ENCODE assay signal across 8 mouse cellular contexts in the genomic region with DNA sequence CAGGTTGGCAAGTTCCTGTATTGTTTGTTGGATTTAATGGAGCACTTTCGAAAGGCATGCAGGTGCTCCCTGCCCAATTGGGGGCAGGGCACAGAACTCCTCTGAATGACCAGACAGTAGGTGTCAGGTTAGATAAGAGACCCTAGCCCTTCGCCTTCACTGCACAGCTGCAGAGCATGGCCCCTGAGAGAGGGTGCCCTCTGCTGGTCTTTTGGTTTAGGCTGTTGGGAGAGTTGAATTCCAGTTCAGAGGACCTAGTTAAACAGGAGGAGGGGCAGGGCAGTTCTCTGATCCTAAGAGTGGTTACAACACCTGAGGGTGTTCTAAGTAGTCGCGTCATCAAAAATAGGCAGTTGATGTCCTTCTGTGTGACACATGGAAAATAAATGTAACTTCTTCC. TPM values are rescaled to one million over a fixed set of nuclear protein-coding genes. Genes with fewer than 3 reads are reported as not detected.
DNase-seq lines count a peak whose midpoint lies in the region; ATAC-seq lines count a peak whose summit lies in the region.

No protein-coding gene starts in this region.

- peaks cover 34% of the 10 kb centered on the region for H3K4me1 ChIP-seq in embryonic facial prominence, embryonic 15.5 days
- peaks cover 32% of the 10 kb centered on the region for H3K4me1 ChIP-seq in hindbrain, embryonic 15.5 days (replicated peaks)
- peaks cover 29% of the 10 kb centered on the region for H3K4me1 ChIP-seq in liver, embryonic 13.5 days (replicated peaks)

- no peaks in the 10 kb centered on the region for H3K9me3 ChIP-seq in embryonic facial prominence, embryonic 15.5 days (replicated peaks)
- no peaks in the 10 kb centered on the region for H3K9me3 ChIP-seq in hindbrain, embryonic 15.5 days
- H3K9me3 ChIP-seq in liver, embryonic 13.5 days (replicated peaks): no peaks in the 10 kb centered on the region

- H3K4me2 ChIP-seq in embryonic facial prominence, embryonic 15.5 days (replicated peaks): no peak overlapping the region
- H3K4me2 ChIP-seq in hindbrain, embryonic 15.5 days: no peak overlapping the region
- H3K4me2 ChIP-seq in liver, embryonic 13.5 days: no peak overlapping the region

- no peak overlapping the region for H3K9ac ChIP-seq in embryonic facial prominence, embryonic 15.5 days
- no peak overlapping the region for H3K9ac ChIP-seq in hindbrain, embryonic 15.5 days
- H3K9ac ChIP-seq in liver, embryonic 13.5 days: no peak overlapping the region

- H3K4me3 ChIP-seq in embryonic facial prominence, embryonic 15.5 days (replicated peaks): no peak overlapping the region
- no peak overlapping the region for H3K4me3 ChIP-seq in hindbrain, embryonic 15.5 days
- no peak overlapping the region for H3K4me3 ChIP-seq in liver, embryonic 13.5 days (replicated peaks)

- peaks cover 29% of the 10 kb centered on the region for H3K27me3 ChIP-seq in embryonic facial prominence, embryonic 15.5 days
- H3K27me3 ChIP-seq in hindbrain, embryonic 15.5 days: peaks cover 34% of the 10 kb centered on the region
- H3K27me3 ChIP-seq in liver, embryonic 13.5 days: peaks cover 48% of the 10 kb centered on the region

- H3K36me3 ChIP-seq in embryonic facial prominence, embryonic 15.5 days: peaks cover 3% of the 10 kb centered on the region; the same call in 1 of the 2 replicates
- no peaks in the 10 kb centered on the region for H3K36me3 ChIP-seq in hindbrain, embryonic 15.5 days
- no peaks in the 10 kb centered on the region for H3K36me3 ChIP-seq in liver, embryonic 13.5 days

- ATAC-seq in embryonic facial prominence, embryonic 15.5 days (ENCODE audit: insufficient number of reproducible peaks, low FRiP score, low TSS enrichment, low read depth): no peak
- ATAC-seq in hindbrain, embryonic 15.5 days (ENCODE audit: low FRiP score, low read depth): peak; percentile 21; the same call in 1 of the 2 replicates
- ATAC-seq in liver, embryonic 13.5 days (ENCODE audit: low read depth): no peak

- 23% methylated on average over 4 of the region's 4 CpGs for WGBS in embryonic facial prominence, embryonic 15.5 days
- WGBS in hindbrain, embryonic 15.5 days: 19% methylated on average over 4 of the region's 4 CpGs
- WGBS in liver, embryonic 13.5 days (ENCODE audit: insufficient replicate concordance): 15% methylated on average over 4 of the region's 4 CpGs

- H3K27ac ChIP-seq in embryonic facial prominence, embryonic 15.5 days (replicated peaks): 0 out of 2 replicates have a peak overlapping the region, but pooled peaks have one; percentile 80
- no peak overlapping the region for H3K27ac ChIP-seq in hindbrain, embryonic 15.5 days (replicated peaks)
- no peak overlapping the region for H3K27ac ChIP-seq in liver, embryonic 13.5 days

- DNase-seq in ovary, postnatal 14 days (ENCODE audit: low spot score): peak; percentile 64
- no peak for DNase-seq in ovary, adult 18-20 months (ENCODE audit: low spot score)
- DNase-seq in adrenal gland, adult 8-10 months: peak; percentile 59
- DNase-seq in liver, embryonic 13.5 days: peak; percentile 43
- DNase-seq in retina, embryonic 14.5 days (ENCODE audit: low spot score): peak; percentile 87
- no peak for DNase-seq in urinary bladder, postnatal 10 days (ENCODE audit: low spot score)

RNA-seq across cellular contexts. Expression of a gene that starts 18.0 kb away (rescaled TPM):
- total RNA-seq in adrenal gland, adult 8-10 months (2022): 1 to 10 TPM; 1.0 to 2.4 (median 2.1) TPM
- polyA plus RNA-seq in embryonic facial prominence, embryonic 15.5 days (2015; fragmentation: Nextera tagmentation; extraction: Ambion mirVana): 28.1 and 28.5 TPM in 2 replicates
- polyA plus RNA-seq in hindbrain, embryonic 15.5 days (2015; fragmentation: Nextera tagmentation; extraction: Ambion mirVana): 1.0 and 1.1 TPM in 2 replicates
- polyA plus RNA-seq in liver, embryonic 13.5 days (2015; fragmentation: Nextera tagmentation; extraction: Ambion mirVana): 0.10 TPM in 2 replicates

RNA-seq across cellular contexts. Expression of a gene that starts 21.0 kb away (rescaled TPM):
- total RNA-seq in adrenal gland, adult 8-10 months (2022): 100 to 1,000 TPM; 158 to 197 (median 185) TPM
- 29.1 and 31.1 TPM in 2 replicates for polyA plus RNA-seq in embryonic facial prominence, embryonic 15.5 days (2015; fragmentation: Nextera tagmentation; extraction: Ambion mirVana)
- polyA plus RNA-seq in hindbrain, embryonic 15.5 days (2015; fragmentation: Nextera tagmentation; extraction: Ambion mirVana): 60.6 and 61.4 TPM in 2 replicates
- 14.5 and 18.1 TPM in 2 replicates for polyA plus RNA-seq in liver, embryonic 13.5 days (2015; fragmentation: Nextera tagmentation; extraction: Ambion mirVana)

RNA-seq across cellular contexts. Expression of a gene that starts 21.2 kb away (rescaled TPM):
- 10 to 100 TPM; 20.4 to 26.3 (median 23.6) TPM for total RNA-seq in adrenal gland, adult 8-10 months (2022)
- polyA plus RNA-seq in embryonic facial prominence, embryonic 15.5 days (2015; fragmentation: Nextera tagmentation; extraction: Ambion mirVana): 81.0 and 86.7 TPM in 2 replicates
- 90.6 and 104 TPM in 2 replicates for polyA plus RNA-seq in hindbrain, embryonic 15.5 days (2015; fragmentation: Nextera tagmentation; extraction: Ambion mirVana)
- polyA plus RNA-seq in liver, embryonic 13.5 days (2015; fragmentation: Nextera tagmentation; extraction: Ambion mirVana): 35.2 and 38.4 TPM in 2 replicates

RNA-seq across cellular contexts. Expression of a gene that starts 51.9 kb away (rescaled TPM):
- total RNA-seq in adrenal gland, adult 8-10 months (2022): 10 to 100 TPM; 47.7 to 69.4 (median 52.4) TPM
- polyA plus RNA-seq in embryonic facial prominence, embryonic 15.5 days (2015; fragmentation: Nextera tagmentation; extraction: Ambion mirVana): 36.9 and 44.9 TPM in 2 replicates
- 55.7 and 59.0 TPM in 2 replicates for polyA plus RNA-seq in hindbrain, embryonic 15.5 days (2015; fragmentation: Nextera tagmentation; extraction: Ambion mirVana)
- polyA plus RNA-seq in liver, embryonic 13.5 days (2015; fragmentation: Nextera tagmentation; extraction: Ambion mirVana): 7.0 and 9.0 TPM in 2 replicates

RNA-seq across cellular contexts. Expression of a gene that starts 54.1 kb away (rescaled TPM):
- total RNA-seq in adrenal gland, adult 8-10 months (2022): 10 to 100 TPM; 75.4 to 88.7 (median 83.0) TPM
- 101 and 103 TPM in 2 replicates for polyA plus RNA-seq in embryonic facial prominence, embryonic 15.5 days (2015; fragmentation: Nextera tagmentation; extraction: Ambion mirVana)
- 63.9 and 66.1 TPM in 2 replicates for polyA plus RNA-seq in hindbrain, embryonic 15.5 days (2015; fragmentation: Nextera tagmentation; extraction: Ambion mirVana)
- 47.6 and 51.6 TPM in 2 replicates for polyA plus RNA-seq in liver, embryonic 13.5 days (2015; fragmentation: Nextera tagmentation; extraction: Ambion mirVana)

Comparison
In these comparisons a context has a peak if more than half of its experiments do, and no peak if none do; other contexts are left out.
1. DNase-seq: peak in ovary, postnatal 14 days (single experiment), adrenal gland, adult 8-10 months (single experiment), liver, embryonic 13.5 days (single experiment) and retina, embryonic 14.5 days (single experiment); none in ovary, adult 18-20 months (single experiment) and urinary bladder, postnatal 10 days (single experiment).
2. RNA of a gene that starts 18.0 kb away (polyA plus RNA-seq): 28.1 to 28.5 TPM in embryonic facial prominence, embryonic 15.5 days; 1.0 to 1.1 TPM in hindbrain, embryonic 15.5 days and 0.10 TPM in liver, embryonic 13.5 days; every median in the first group is over 10 times any median in the second.